Mouse (Mus musculus) olfactory bulb, adult 2 months (tissue): Measurements from ENCODE around the gene Bcl3. TPM values are rescaled to one million over a fixed set of nuclear protein-coding genes. Genes with fewer than 3 reads are reported as not detected.

Experiments used
- H3K27ac ChIP-seq: fragments of 200-500 bp; 2 replicates; pipeline ENCODE4 v1.5.1; 2012; ENCODE audit warnings: low read depth, low read length; ENCODE audit not compliant: insufficient read depth
- H3K4me1 ChIP-seq: fragments of 200-500 bp; 2 replicates; pipeline ENCODE4 v1.6.1; 2012; ENCODE audit warnings: low read length; ENCODE audit not compliant: control insufficient read depth, insufficient read depth
- H3K4me3 ChIP-seq: fragments of 200-500 bp; 2 replicates; pipeline ENCODE4 v1.5.1; 2012; ENCODE audit warnings: mild to moderate bottlenecking, low read depth, low read length, moderate library complexity; ENCODE audit not compliant: insufficient read depth
- CTCF ChIP-seq: fragments of 200-500 bp; IDR thresholded peaks from 2 replicates; pipeline ENCODE4 v1.5.1; 2012; ENCODE audit warnings: low read depth, mild to moderate bottlenecking, low read length, moderate library complexity; ENCODE audit not compliant: insufficient read depth
- POLR2A ChIP-seq: fragments of 200-500 bp; IDR thresholded peaks from 2 replicates; pipeline ENCODE4 v1.6.1; 2012; ENCODE audit warnings: mild to moderate bottlenecking, low read depth, low read length, moderate library complexity; ENCODE audit not compliant: insufficient read depth
- WGBS: fragments of 180-500 bp; shearing (Covaris S2); methylation state at CpG from one replicate; pipeline ENCODE4 v1.1.7; 2018; 5-methylcytosine and 5-hydroxymethylcytosine counted together
- polyA plus RNA-seq: library from polyadenylated mRNA; stranded (reverse); fragments of >200 nt; gene quantifications from 2 replicates; pipeline ENCODE4 v1.2.4, GENCODE M21; 2012; ENCODE audit warnings: low replicate concordance; ENCODE audit not compliant: missing spikeins, insufficient read depth, insufficient read length

The Bcl3 gene
- polyA plus RNA-seq, 1 experiment = not detected

- Histone ChIP-seq H3K4me1 (peaks cover 18% of the 10 kb centered on the region), H3K27ac (no peak overlapping the region), H3K4me3 (peak overlapping the region; percentile 36)
- 17% methylated on average over 17 of the region's 17 CpGs for WGBS
- TF ChIP-seq POLR2A (no peak), CTCF (no peak)
Observed at GRCm38 (mm10) chr7:19815296-19816223, 7.0 kb downstream of the Bcl3 start.

- TF ChIP-seq CTCF (no peak), POLR2A (no peak)
- WGBS = 90% methylated on average over 6 of the region's 6 CpGs
- peaks cover 23% of the 10 kb centered on the region for H3K4me1 ChIP-seq
- no peak overlapping the region for H3K4me3 ChIP-seq
- no peak overlapping the region for H3K27ac ChIP-seq
Observed at GRCm38 (mm10) chr7:19813579-19814122, 8.9 kb downstream of the Bcl3 start.

- WGBS = 94% methylated on average over 4 of the region's 4 CpGs
- no peak for TF ChIP-seq POLR2A
- TF ChIP-seq CTCF = no peak
- H3K4me1 ChIP-seq = peaks cover 23% of the 10 kb centered on the region
- H3K27ac ChIP-seq = no peak overlapping the region
- H3K4me3 ChIP-seq = no peak overlapping the region
Observed at GRCm38 (mm10) chr7:19813161-19813560, 9.4 kb downstream of the Bcl3 start.

GRCm38 (mm10) chr7:19811114-19811513 lies 11.5 kb downstream of the Bcl3 start:
- Histone ChIP-seq H3K27ac (no peak overlapping the region), H3K4me3 (no peak overlapping the region), H3K4me1 (peaks cover 15% of the 10 kb centered on the region)
- TF ChIP-seq POLR2A (no peak), CTCF (no peak)
- WGBS = 10% methylated on average over 22 of the region's 22 CpGs

- WGBS = 10% methylated on average over 27 of the region's 27 CpGs
- TF ChIP-seq POLR2A = no peak
- TF ChIP-seq CTCF = no peak
- Histone ChIP-seq H3K27ac (no peak overlapping the region), H3K4me1 (peaks cover 11% of the 10 kb centered on the region), H3K4me3 (peak overlapping the region; percentile 4; the same call in 1 of the 2 replicates)
Observed at GRCm38 (mm10) chr7:19809369-19809768, 13.2 kb downstream of the Bcl3 start.

- 84% methylated on average over 8 of the region's 8 CpGs for WGBS
- TF ChIP-seq POLR2A = no peak
- TF ChIP-seq CTCF = no peak
- no peak overlapping the region for H3K27ac ChIP-seq
- H3K4me3 ChIP-seq = no peak overlapping the region
- peaks cover 11% of the 10 kb centered on the region for H3K4me1 ChIP-seq
Observed at GRCm38 (mm10) chr7:19806356-19806969, 16.1 kb downstream of the Bcl3 start.

GRCm38 (mm10) chr7:19802995-19803394 lies 19.6 kb downstream of the Bcl3 start:
- H3K4me1 ChIP-seq = no peaks in the 10 kb centered on the region
- no peak overlapping the region for H3K4me3 ChIP-seq
- 15% methylated on average over 7 of the region's 7 CpGs for WGBS
- TF ChIP-seq CTCF (peak; percentile 44; the same call in 1 of the 2 replicates), POLR2A (no peak)
- no peak overlapping the region for H3K27ac ChIP-seq

GRCm38 (mm10) chr7:19800764-19801163 lies 21.8 kb downstream of the Bcl3 start:
- Histone ChIP-seq H3K27ac (no peak overlapping the region), H3K4me3 (no peak overlapping the region), H3K4me1 (no peaks in the 10 kb centered on the region)
- TF ChIP-seq POLR2A (no peak), CTCF (0 out of 2 replicates have a peak, but pooled peaks have one; percentile 16)
- WGBS = 24% methylated on average over 2 of the region's 2 CpGs
